Mouse (Mus musculus) heart, postnatal 0 days (tissue): ENCODE data around the gene Cep68. TPM values are rescaled to one million over a fixed set of nuclear protein-coding genes. Genes with fewer than 3 reads are reported as not detected.
A peak's percentile ranks its signal among the peaks of the same experiment; 100 is the strongest.
"Not testable (repeated sequence)": the region's sequence is repeated elsewhere in the genome, so short reads cannot be mapped to it uniquely, and the experiment has no call there.

Experiments used
- ATAC-seq: fragments of 200-750 bp; cut with Nextera tagmentation; 2 replicates; pipeline ENCODE4 v1.8.0; 2017; ENCODE audit warnings: low read depth, moderate number of reproducible peaks, moderate library complexity; ENCODE audit not compliant: insufficient read depth
- DNase-seq: peaks from one replicate; pipeline ENCODE4 v3.0.0-alpha.2; 2016; ENCODE audit warnings: low spot score
- H3K27ac ChIP-seq: fragments of 300-500 bp; sonication (generic); 2 replicates; pipeline ENCODE4 v1.5.1; 2014; ENCODE audit warnings: low read depth, mild to moderate bottlenecking
- H3K27me3 ChIP-seq: fragments of 300-500 bp; sonication (generic); 2 replicates; pipeline ENCODE4 v1.6.1; 2014; ENCODE audit warnings: low read length, mixed read lengths; ENCODE audit not compliant: control insufficient read depth, insufficient read depth
- H3K36me3 ChIP-seq: fragments of 300-500 bp; sonication (generic); replicated peaks from 2 replicates; pipeline ENCODE4 v1.6.1; 2014; ENCODE audit warnings: low read length, mixed read lengths; ENCODE audit not compliant: control insufficient read depth, insufficient read depth
- H3K4me1 ChIP-seq: fragments of 300-500 bp; sonication (generic); 2 replicates; pipeline ENCODE4 v1.6.1; 2014; ENCODE audit warnings: antibody characterized with exemption; ENCODE audit not compliant: control insufficient read depth, insufficient read depth
- H3K4me2 ChIP-seq: fragments of 300-500 bp; sonication (generic); 2 replicates; pipeline ENCODE4 v1.6.1; 2014; ENCODE audit warnings: low read depth, mild to moderate bottlenecking, low read length, moderate library complexity
- H3K4me3 ChIP-seq: fragments of 300-500 bp; sonication (generic); 2 replicates; pipeline ENCODE4 v1.5.1; 2014; ENCODE audit warnings: low read depth, low read length
- H3K9ac ChIP-seq: fragments of 300-500 bp; sonication (generic); replicated peaks from 2 replicates; pipeline ENCODE4 v1.6.1; 2014; ENCODE audit warnings: low read depth, low read length, mixed read lengths
- H3K9me3 ChIP-seq: fragments of 300-500 bp; sonication (generic); replicated peaks from 2 replicates; pipeline ENCODE4 v1.6.1; 2016; ENCODE audit warnings: low read length; ENCODE audit not compliant: control insufficient read depth
- CTCF ChIP-seq: IDR thresholded peaks from 2 replicates; pipeline ENCODE4 v1.5.1; 2016; ENCODE audit warnings: antibody characterized with exemption, control low read depth, low read depth
- EP300 ChIP-seq: IDR thresholded peaks from 2 replicates; pipeline ENCODE4 v1.6.1; 2016; ENCODE audit warnings: antibody characterized with exemption, low read depth
- WGBS: fragments of 180-500 bp; shearing (Covaris S2); extraction: QIAGEN DNeasy Blood & Tissue Kit; methylation state at CpG from one replicate; pipeline ENCODE4 v1.1.7; 2014; 5-methylcytosine and 5-hydroxymethylcytosine counted together
- polyA plus RNA-seq: library from polyadenylated mRNA; unstranded; fragments of >200 nt; fragmentation: Nextera tagmentation; extraction: Ambion mirVana; gene quantifications from 2 replicates; pipeline ENCODE4 v1.2.1, GENCODE M21; 2015
- total RNA-seq: library from RNA; depleted of rRNA; stranded (reverse); fragments of >200 nt; gene quantifications from 2 replicates; pipeline ENCODE4 v1.2.3, GENCODE M21; 2014; ENCODE audit warnings: low replicate concordance

Gene Cep68
- total and polyA plus RNA-seq, 2 experiments from 2014 or later: 21.0 to 53.8 TPM

DNA sequence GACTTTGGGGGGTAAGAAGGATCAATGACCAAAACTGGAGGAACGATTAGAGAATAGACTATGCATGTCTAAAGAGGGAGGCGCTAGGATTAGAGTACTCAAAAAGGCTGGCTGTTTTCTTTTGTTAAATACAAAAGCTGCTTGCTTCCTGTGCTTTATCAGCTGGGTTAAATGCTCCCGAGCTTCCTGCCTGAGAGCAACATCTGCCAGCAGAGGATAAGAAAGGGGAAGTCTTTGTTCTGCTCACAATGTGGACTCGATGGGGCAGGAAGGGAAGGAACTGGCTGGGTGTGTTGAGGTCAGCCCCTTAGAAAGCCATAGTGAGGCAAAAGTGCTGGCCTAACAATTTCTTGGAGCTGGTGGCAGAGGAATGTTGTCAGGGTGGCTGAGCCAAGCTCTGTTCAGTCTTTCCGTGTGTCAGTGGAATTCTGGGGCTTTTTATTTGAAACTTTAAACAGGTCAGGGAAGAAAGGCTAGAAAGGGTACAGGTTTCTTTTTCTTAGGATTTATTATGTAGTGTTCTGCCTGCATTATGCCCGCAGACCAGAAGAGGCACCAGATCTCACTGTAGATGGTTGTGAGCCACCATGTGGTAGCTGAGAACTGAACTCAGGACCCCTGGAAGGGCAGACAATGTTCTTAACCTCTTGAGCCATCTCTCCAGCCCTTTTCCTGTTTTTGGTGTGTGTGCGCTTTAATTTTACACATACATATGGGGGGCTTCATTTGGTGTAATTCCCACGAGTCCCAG lies 17.9 kb downstream of the Cep68 start:
- Histone ChIP-seq H3K9ac (no peak overlapping the region), H3K4me2 (no peak overlapping the region), H3K4me1 (no peaks in the 10 kb centered on the region), H3K4me3 (no peak overlapping the region), H3K36me3 (peaks cover 77% of the 10 kb centered on the region), H3K27me3 (no peaks in the 10 kb centered on the region), H3K9me3 (no peaks in the 10 kb centered on the region), H3K27ac (peak overlapping the region; percentile 83)
- WGBS: 38% methylated on average over 8 of the region's 8 CpGs
- ATAC-seq: peak; percentile 91
- DNase-seq: peak; percentile 93
- TF ChIP-seq CTCF (no peak), EP300 (peak; percentile 74; the same call in 1 of the 2 replicates)

GRCm38 (mm10) chr11:20230286-20230685 lies 18.9 kb downstream of the Cep68 start:
- WGBS: 37% methylated on average over 1 of the region's 1 CpGs
- DNase-seq: no peak
- H3K9ac ChIP-seq: no peak overlapping the region
- H3K27me3 ChIP-seq: no peaks in the 10 kb centered on the region
- H3K36me3 ChIP-seq: peaks cover 78% of the 10 kb centered on the region
- no peaks in the 10 kb centered on the region for H3K4me1 ChIP-seq
- no peak overlapping the region for H3K4me2 ChIP-seq
- H3K9me3 ChIP-seq: no peaks in the 10 kb centered on the region
- no peak for ATAC-seq
- peak overlapping the region; percentile 83 for H3K27ac ChIP-seq
- no peak for TF ChIP-seq EP300
- TF ChIP-seq CTCF: no peak
- no peak overlapping the region for H3K4me3 ChIP-seq

DNA sequence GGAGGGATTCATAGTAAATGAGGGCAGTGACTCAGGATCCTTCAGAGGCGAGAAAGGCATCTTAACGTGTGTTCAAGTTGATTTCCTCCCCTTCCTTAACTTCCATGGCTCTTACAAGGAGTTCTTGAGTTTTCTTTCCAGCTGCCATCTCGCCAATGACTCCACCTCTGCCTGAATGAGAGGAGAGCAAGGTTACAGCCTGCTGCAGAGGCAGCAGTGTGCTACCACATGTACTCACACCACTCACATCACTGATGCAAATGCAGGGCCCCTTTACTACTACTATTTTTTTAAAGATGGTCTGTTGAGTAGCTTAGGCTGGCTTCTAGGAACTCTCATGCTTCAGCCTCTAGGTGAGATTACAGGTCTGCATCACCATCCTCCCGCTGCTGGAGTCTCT lies 19.9 kb downstream of the Cep68 start:
- Histone ChIP-seq H3K36me3 (peaks cover 78% of the 10 kb centered on the region), H3K9ac (no peak overlapping the region), H3K9me3 (no peaks in the 10 kb centered on the region), H3K4me3 (no peak overlapping the region), H3K27ac (peak overlapping the region; percentile 13; the same call in 1 of the 2 replicates), H3K4me2 (no peak overlapping the region), H3K4me1 (no peaks in the 10 kb centered on the region), H3K27me3 (no peaks in the 10 kb centered on the region)
- DNase-seq (no peak), ATAC-seq (no peak)
- WGBS: 75% methylated on average over 4 of the region's 4 CpGs
- TF ChIP-seq EP300: no peak
- no peak for TF ChIP-seq CTCF

GRCm38 (mm10) chr11:20228666-20229065 lies 20.6 kb downstream of the Cep68 start:
- Histone ChIP-seq H3K36me3 (peaks cover 78% of the 10 kb centered on the region), H3K9ac (no peak overlapping the region), H3K27me3 (no peaks in the 10 kb centered on the region), H3K27ac (no peak overlapping the region), H3K4me3 (no peak overlapping the region), H3K4me2 (no peak overlapping the region), H3K4me1 (no peaks in the 10 kb centered on the region), H3K9me3 (no peaks in the 10 kb centered on the region)
- no peak for ATAC-seq
- no peak for DNase-seq
- 60% methylated on average over 5 of the region's 5 CpGs for WGBS
- TF ChIP-seq EP300: no peak
- no peak for TF ChIP-seq CTCF

DNA sequence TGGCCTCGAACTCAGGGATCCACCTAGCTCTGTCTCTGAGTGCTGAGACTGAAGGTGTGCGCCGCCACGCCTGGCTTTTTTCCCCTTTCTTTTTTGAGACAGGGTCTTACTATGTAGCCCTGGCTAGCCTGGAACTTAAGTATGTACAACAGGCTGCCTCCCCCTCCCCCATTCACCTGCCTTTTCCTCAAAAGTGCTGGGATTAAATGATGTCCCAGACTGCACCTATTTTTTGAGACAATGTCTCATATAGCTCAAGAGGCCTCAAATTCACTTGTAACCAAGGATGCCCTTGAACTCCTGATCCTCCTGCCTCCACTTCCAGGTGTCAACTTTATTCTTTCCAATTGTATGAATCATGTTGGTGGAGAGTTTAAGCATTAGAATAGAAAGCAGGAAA lies 23.3 kb downstream of the Cep68 start:
- DNase-seq: no peak
- Histone ChIP-seq H3K4me2 (no peak overlapping the region), H3K27ac (no peak overlapping the region), H3K9ac (no peak overlapping the region), H3K27me3 (no peaks in the 10 kb centered on the region), H3K9me3 (no peaks in the 10 kb centered on the region), H3K4me3 (no peak overlapping the region), H3K36me3 (peaks cover 85% of the 10 kb centered on the region), H3K4me1 (no peaks in the 10 kb centered on the region)
- no peak for TF ChIP-seq CTCF
- TF ChIP-seq EP300: no peak
- 94% methylated on average over 4 of the region's 4 CpGs for WGBS
- ATAC-seq: no peak

- Histone ChIP-seq H3K27me3 (no peaks in the 10 kb centered on the region), H3K27ac (no peak overlapping the region), H3K9me3 (no peaks in the 10 kb centered on the region), H3K36me3 (peaks cover 79% of the 10 kb centered on the region), H3K4me2 (no peak overlapping the region), H3K4me3 (no peak overlapping the region), H3K9ac (no peak overlapping the region), H3K4me1 (no peaks in the 10 kb centered on the region)
- 69% methylated on average over 6 of the region's 6 CpGs for WGBS
- DNase-seq (no peak), ATAC-seq (no peak)
- TF ChIP-seq CTCF: no peak
- TF ChIP-seq EP300: no peak
These were observed 25.0 kb downstream of the Cep68 start for GRCm38 (mm10) chr11:20224196-20224595.

- not testable (repeated sequence) for H3K4me2 ChIP-seq, ATAC-seq, DNase-seq, H3K27me3 ChIP-seq, H3K27ac ChIP-seq, H3K4me1 ChIP-seq, H3K9ac ChIP-seq, H3K9me3 ChIP-seq, H3K4me3 ChIP-seq
- 100% methylated on average over 1 of the region's 1 CpGs for WGBS
- H3K36me3 ChIP-seq: peaks cover 79% of the 10 kb centered on the region
These were observed 27.6 kb downstream of the Cep68 start for GRCm38 (mm10) chr11:20221671-20222070.
